Mouse (Mus musculus) cerebellum, adult 8-10 months (tissue): ENCODE measurements around the gene Plcl2.
"Not testable (repeated sequence)": the region's sequence is repeated elsewhere in the genome, so short reads cannot be mapped to it uniquely, and the experiment has no call there.

Experiments used
- DNase-seq: peaks from one replicate; pipeline ENCODE4 v3.0.0; 2022

Plcl2 gene

DNA sequence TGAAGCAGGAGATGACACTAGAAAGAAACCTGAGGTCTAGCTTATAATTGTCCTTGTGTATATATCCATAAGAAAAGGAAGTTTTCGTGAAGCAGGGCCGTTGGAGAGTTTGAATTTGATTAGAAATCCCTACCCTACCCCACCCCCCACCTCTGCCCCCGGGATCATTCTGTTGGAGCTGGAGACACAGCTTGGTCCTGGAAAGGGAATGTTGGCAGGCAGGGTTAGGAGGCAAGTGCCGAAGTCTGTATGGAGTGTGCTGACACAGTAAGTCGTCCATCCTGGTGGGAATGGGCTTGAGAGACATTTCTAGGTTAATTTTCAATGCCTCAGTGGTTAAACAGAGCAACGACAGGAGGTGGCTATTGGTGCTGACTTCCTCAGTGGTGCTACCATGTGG is 8.4 kb upstream of the Plcl2 start:
- no peak for DNase-seq

DNA sequence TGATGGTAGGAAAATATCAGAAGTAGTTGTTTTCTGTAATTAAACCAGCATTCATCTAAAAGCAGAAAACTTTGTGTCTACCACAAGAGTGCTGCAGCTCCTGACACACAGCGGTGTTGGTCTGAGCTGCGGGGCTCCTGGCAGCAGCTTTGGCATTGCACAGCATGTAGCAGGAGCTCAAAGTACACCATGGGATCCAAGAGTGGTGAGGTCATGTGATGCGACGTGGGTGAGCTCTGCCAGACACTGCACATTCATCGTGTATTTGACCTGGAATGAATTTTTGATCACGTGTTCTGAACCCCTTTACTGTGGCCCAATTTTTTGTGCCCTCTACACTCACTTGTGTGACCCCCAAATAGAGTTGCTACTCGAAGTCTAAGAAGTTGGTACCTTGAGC is 6.1 kb upstream of the Plcl2 start:
- no peak for DNase-seq

DNA sequence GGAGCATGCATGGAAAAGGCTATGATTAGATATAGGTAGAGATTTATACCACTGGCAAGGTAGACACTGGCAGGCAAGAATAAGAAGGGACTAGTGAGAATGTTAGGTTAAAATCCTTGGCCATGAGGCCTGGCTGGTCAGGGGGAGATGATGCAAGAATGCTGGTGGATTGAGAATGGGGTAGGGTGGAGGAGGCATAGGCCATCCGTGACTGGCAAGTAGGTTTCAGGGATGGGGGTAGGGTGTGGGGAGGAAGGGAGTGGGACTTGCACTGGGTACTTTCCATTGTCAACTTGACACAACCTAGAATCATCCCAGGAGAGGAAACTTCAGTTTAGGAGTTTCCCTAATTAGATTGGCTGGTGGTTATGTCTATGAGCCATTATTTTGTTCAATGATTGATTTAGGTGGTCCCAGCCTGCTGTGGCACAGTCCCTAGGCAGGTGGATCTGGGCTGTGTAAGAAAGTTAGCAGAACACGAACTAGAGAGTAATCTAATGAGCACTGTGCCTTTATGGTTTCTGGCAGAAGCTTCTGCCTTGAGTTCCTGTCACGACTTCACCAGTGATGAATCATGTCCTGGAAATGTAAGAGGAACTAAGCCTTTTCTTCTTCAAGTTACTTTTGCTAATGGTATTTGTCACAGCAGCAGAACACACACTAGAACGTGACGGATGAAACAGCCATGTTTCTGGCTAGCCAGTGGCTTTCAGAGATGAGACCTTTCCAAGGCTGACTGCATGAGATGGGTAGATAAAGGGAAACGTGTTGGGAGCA is 4.9 kb upstream of the Plcl2 start:
- DNase-seq = no peak

DNA sequence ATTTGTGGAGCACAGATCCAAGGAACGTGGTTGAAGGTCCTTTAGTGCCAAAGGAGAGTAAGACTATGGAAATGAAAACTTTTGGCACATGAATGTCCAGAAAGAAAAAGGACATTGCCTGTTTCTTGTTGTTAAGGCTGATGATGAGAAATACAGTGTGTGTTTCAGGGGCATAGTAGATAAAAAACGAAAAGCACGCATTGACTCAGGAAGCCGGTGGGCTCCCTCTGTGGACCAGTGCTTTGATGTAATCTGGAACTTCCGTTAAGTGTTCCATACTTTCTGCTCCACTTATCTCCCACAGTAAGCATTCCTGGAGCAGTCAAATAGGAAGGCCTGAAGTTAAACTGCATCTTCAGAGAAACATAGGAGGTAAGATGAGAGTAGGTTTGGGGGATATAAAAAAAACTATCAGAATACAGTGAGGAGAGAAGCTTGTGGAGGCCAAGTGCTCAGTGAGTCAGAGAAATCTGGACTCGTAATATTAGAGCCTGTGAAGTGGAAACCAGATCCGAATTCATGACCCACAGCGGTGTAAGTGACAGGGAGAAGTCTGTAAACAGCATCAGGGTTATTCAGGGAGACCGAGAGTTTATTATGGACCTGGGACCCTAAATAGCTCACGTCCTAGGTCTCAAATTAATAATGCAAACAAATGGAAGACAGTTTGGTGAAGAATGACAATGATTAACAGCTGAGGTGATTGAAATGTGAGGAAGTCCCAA is 3.1 kb upstream of the Plcl2 start:
- no peak for DNase-seq

DNA sequence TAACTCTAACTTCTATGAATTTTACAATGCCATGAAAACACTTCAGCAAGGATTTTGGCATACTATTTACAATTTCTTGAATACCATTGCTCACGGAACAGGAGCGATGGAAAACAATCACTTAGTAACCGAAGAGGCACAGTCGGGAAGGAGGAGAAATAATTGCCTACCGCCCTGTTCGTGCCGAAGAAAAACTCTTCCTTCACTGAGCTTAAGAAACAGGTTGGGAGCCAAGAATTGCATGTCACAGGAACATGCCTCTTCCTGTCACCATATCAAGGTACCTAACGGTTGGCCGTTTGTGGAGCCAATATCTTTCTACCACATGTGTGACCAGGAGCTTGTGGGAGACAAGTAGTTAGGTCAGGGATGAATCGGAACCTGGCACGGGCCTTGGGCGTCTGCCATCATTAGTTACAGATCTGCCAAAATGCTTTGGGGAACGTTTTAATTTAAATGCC is 2.3 kb upstream of the Plcl2 start:
- DNase-seq = peak; percentile 43

DNA sequence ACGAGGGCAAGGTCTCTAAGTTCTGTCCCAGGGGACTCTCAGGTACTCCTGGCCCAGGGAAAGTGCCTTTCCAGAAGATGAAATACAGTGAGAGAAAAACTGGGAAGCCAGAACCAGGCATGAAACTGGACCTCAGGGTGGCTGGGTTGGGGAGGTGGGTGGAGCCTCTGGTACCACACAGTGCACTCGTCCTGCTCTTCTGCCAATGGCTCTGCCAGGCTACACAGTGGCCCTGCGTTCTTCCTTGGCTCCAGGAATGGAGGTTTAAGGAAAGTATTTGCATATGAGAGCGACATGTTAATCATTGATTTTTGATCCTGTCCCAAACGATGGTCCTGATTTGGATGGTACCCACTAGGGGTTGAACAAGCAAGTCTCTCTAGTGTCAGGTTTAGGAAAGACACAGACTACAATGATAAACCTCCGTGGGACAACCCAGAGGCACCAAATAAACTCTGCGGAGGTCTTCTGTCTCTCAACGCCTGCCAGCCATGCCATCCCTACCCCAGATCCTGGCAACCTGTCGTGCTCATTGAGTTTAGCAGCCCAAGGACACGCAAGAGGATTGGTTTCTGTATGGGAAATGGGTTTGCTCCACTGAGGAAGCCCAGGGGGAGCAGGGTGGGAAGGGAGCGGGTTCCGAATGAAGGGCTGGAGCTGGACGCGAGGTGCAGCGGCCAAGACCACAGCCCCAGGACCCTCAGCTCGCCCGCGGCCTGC is 988 bp upstream of the Plcl2 start:
- DNase-seq = no peak

DNA sequence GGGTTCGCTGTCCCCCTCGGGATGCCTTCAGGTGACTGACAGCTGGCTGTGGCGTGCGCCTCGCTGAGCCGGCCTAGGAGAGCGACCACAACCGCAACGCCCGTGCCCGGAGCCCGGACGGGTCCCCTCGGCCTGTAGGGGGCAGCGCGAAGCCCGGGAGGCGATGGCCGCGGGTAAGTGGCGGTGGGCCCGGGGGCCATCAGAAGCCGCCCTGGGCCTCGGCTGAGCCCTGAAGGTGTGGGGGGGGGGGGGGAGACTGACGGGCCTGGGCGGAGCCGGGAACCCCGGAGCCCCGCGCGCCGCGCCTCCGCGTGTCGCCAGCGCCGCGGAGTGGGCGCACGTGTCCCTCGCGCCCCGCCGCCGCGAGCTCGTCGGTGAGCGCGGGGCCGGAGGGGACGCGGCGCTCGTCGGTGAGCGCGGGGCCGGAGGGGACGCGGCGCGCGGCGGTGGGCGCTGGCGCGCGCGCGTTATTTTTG is 390 bp upstream of the Plcl2 start:
- DNase-seq = peak; percentile 75

DNA sequence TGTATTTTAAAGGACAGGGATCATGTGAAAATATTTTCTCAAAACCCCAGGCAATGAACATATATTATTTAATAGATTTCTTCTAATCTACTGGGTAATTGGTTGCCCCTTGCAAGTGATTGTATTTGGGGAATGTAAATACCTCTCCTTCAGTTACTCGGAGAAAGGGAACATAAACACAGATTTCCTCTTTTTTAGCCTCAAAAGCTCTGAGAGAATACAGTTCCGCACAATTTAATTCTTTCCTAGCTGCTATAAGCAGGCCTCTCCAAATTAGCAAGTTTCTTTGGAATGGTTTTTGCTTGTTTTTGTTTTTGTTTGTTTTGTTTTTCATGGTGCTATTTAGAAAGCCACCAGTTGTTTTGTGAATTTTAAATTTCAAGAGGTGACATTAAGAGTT is 1.1 kb downstream of the Plcl2 start:
- DNase-seq = no peak

DNA sequence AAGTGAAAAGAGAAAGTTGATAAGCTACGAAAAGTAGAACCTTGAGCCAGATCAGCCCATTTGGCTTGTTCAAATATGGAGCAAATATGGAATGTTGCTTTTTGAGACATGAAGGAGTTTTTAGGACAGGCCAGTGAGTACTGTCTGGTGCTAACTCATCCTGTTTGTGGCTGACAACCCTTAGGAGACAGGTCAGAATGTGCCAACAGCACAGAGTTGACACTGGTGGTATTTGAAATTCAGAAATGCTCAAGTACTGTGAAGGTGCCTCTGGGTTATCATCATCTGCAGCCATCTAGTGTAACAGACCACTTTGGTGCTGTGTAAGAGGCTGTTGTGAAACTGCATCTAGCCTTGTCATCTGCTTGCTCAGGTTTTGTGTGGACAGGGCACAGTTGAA is 1.5 kb downstream of the Plcl2 start:
- DNase-seq = no peak

DNA sequence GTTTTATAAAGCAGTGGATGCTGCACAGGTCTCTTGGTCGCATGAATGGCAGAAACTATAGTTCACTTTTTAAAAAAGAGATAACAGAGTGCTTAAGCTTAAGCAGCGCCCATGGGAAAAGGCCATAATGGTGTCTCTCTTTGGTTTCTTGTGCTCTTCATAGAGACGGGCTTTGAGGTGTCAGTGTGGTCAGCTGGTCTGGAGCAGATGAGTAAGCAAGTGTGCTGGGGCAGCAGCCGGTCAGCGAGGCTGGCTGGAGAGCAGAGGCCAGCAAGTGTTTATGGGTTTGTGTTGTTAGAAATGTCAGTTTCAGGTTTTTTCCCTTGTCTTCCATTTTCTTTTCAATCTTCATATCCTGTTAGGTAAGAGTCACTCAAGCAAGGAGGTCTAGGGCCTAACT is 3.0 kb downstream of the Plcl2 start:
- no peak for DNase-seq

DNA sequence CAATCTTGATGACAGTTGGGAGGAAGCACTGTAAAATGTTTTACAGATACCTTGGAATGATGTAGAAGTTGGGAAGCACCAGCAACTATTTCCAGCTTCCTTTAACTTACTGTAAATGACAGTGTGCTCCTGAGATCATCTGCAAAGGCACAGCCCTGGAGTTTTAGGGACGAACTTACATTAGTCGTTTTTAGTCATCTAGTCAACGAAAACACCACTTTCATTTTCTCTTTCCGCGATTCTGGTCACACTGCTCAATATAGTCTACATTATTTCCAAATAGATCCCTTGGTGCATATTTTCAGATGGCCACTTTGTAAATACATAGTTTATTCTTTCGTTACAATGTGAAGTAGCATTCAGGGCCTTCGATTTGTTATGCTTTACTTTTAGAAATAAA is 3.6 kb downstream of the Plcl2 start:
- no peak for DNase-seq

DNA sequence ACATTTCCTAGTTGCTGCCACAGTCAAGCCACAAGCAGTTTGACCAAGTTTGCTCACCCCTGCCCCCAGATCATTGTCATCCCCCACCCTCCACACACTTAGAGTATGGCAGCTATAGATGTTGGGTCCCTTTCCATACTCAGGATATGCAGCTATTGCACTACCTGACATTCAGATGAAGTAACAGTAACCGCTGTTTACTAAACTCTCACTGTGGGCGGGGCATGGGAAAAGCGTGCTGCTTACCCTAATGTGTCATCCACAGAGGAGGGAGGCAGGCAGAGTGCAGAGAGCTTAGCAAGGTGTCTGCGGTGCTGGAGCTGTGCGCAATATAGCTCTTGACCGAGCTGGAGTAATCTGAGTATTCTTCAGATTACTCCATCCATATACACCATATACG is 4.2 kb downstream of the Plcl2 start:
- no peak for DNase-seq

DNA sequence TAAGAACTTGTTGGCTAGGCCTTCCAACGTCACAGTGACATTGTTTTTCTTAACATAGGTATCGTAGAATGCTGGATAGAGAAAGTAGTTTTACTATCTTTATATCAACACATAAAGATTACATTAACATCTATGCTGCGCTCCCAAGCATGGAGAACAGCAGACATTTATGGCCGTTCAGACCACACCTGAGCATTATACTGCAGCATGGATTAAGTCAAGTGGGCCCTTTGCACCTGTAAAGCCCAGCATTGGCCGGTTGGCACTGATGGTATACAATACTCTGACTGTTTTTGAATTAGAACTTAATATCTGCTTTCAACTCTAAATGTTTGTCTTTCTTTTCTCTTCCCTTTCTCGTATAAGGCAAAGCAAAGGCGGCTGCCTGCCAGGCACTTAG is 4.8 kb downstream of the Plcl2 start:
- DNase-seq = no peak

DNA sequence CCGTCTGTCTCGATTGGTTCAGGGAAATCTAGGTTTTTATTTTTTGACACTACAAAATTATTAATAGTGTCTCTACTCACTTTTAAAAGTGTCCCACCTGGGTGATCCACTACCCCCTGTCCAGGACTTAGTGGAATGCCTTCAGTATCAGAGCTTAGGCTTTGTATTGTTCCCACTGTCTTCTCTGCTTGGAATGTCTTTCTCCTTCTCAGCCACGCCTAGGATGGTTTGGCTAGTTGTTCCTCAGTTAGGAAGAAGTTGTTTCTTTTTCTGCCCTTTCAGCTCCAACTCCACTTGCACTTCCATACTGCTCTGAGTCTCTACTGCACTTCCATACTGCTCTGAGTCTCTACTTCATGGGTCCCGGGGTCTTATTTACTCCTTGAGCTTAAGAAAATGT is 6.7 kb downstream of the Plcl2 start:
- no peak for DNase-seq

DNA sequence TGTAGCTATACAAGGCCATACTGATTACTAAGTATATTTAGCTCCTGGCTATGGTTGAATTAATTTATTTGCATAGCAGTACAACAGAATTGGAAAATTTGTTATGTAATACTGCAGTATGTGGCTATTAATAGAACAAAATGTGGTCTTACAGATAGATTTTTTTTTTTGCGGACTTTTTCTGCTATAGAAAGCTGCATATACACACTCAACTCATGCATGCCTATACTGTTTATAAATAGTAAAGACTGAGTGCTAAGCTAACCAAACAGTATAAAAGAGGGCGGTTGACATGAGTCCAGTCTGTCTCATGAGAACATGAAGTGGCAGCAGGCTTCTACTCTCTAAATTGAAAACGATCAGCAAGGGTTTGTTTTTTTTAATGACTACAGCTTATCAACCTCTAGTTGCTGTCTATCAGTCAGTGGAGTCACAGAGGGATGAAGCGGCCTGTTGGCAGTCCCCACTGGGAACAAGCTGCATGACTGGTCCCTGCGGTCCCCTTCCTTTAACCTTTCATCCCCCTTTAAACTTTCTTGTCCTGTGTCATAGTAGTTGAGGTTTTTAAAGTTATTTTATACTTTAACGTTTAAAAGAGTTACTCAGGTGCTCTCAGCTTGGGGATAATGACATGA is 8.7 kb downstream of the Plcl2 start:
- no peak for DNase-seq

DNA sequence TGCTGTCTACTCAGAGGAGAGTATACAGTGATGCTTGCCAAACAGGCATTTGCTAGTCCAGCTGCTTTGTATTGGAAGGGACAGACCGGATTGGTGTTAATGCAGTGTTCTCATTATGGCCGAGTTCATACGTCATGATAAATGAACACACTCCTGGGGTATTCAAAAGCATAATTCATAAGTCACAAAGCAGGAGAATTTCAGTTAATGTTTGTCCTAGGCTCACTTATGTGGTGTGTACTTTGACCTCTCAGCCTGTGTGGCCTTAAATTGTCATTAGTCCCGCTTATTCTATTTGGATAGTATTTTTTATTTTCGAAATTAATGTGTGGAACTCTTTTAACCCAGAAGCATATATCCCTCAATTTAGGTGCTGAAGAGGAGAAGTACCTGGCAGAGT is 10.4 kb downstream of the Plcl2 start:
- no peak for DNase-seq

DNA sequence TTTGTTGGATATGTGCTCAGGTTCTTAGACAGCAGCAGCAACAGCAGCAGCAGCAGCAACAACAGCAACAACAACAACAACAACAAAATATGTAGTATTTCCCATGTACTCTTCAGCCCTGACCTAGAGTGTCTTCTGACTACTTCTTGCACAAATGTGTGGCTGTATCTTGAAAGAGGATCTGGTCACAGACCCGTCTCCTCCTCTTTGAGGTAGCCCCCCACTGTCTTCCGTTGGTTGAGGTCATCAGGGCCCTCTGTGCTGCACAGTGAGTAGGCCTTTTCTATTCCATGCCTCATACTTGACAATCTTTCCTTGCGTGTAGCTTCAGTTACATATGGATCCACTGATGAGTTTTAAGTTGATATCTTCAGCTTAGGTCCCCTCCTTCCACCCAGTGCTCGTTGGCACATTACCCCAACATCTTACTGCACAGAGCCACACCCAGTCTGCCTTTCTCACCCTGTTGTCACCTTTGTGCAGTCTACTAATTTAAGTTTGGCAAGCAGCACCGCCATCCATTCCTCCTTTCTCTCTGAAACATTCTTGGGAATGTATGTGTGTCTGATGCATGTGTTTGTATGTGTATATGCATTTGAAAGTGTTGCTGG is 13.4 kb downstream of the Plcl2 start:
- no peak for DNase-seq

DNA sequence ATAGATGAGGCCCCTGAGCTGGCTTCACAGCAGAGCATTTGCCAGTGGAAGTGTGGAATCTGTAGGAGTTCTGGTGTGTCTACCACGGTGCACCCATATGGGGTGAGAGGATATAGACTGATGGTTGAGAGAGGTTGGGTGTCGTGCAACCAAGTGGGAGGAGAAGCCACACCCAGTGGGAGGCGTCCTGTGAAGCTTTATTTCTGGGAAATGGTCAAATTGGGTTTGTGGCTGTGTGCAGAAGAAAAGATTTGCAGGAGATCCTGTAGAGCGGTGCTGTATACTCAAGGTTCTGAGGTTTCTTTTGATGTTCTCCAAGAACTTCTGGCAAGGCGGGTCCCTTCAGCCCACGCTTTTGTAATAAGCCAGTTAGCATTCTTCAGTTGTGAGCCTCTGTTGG is 15.8 kb downstream of the Plcl2 start:
- DNase-seq = no peak

DNA sequence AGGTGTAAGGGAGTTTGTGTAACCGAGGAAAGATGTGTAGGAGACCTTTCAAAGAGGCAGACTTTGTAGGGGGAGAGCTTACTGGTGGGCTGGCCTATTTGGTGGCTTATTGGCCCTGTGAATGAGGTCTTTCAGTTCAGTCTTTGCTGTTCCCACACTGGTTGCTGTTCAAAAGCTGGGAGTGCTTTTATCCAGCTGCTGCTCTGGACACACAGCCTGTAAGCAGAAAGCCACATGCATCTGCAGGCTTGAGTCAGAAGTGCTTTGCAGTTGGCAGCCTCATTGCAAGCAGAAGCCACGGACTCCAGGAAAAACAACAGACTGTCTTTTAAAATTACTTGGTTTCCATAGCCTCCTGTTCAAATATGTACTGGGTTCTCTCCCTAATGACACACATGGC is 16.6 kb downstream of the Plcl2 start:
- no peak for DNase-seq

DNA sequence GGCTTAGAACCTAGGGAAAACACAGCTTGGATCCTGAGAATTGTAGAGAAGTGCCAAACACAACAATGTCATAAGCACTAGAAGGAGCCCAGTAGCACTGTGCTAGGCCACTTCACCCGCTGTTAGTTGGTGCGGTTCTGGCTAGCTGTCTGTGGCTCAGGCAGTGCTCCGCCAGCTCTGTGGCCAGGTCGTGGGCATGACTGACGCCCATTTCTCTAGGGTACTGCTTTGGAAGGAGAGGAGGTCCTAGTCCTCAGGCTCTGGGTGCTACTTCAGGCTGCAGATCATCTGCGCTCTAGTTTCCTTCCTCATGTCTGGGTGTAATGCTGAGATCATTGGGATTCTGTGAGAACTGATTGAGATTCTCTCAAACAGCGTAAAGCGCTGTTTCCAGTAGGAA is 20.9 kb downstream of the Plcl2 start:
- no peak for DNase-seq

DNA sequence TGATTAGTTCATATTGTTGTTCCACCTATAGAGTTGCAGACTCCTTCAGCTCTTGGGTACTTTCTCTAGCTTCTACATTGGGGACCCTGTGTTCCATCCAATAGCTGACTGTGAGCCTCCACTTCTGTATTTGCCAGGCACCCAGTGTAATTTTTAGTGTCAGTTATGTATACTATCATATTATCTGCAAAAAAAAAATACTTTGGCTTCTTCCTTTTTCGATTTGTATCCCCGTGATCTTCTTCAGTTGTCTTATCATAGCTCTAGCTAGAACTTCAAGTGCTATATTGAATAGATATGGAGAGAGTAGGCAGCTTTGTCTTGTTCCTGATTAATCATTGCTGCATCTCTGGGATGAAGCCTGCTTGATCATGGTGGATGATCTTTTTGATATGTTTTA is 25.7 kb downstream of the Plcl2 start:
- not testable (repeated sequence) for DNase-seq

DNA sequence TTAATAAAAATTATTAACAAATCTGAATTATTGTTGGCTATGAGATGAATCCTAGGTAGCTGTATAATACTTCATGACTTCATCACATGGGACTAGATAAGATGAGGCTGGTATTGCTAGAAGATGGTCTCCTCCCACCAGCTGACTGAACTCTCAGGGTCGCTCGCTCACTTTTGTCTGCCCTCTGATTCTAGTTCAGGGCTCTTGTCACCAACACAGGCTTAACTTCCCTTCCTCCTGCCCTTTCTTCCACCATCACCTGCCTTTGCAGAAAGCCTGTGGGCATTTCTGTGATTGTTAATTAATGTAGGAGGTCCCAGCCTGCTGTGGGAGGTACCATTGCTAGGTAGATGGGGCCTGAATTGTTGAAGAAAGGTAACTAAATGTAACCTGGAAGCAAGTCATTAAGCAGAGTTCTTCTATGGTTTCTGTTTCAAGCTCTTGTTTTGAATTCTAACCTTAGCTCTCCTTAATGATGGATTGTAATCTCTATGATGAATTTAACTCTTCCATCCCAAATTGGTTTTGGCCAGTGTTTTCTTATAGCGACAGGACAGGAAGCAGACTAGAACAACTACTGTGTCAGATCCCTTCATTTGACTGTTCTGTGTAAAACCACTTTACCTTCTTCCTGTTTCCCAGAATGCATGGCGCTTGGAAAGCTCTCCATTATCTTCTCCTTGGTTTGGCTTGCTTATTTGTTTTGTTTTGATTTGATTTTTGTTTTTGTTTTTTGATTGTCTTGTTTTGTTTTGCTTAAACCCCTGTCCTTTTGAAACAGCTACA is 27.4 kb downstream of the Plcl2 start:
- no peak for DNase-seq
